Mouse (Mus musculus) liver, embryonic 15.5 days (tissue): ENCODE results near the gene Uspl1. TPM values are rescaled to one million over a fixed set of nuclear protein-coding genes. Genes with fewer than 3 reads are reported as not detected.

Experiments used
- ATAC-seq: fragments of 200-750 bp; cut with Nextera tagmentation; 2 replicates; pipeline ENCODE4 v1.8.0; 2017; ENCODE audit warnings: moderate number of reproducible peaks, mild to moderate bottlenecking, moderate library complexity; ENCODE audit not compliant: insufficient read depth
- H3K27ac ChIP-seq: fragments of 300-500 bp; sonication (generic); replicated peaks from 2 replicates; pipeline ENCODE4 v1.5.1; 2015; ENCODE audit warnings: mild to moderate bottlenecking, inconsistent platforms
- H3K27me3 ChIP-seq: fragments of 300-500 bp; sonication (generic); 2 replicates; pipeline ENCODE4 v1.6.1; 2015; ENCODE audit warnings: mild to moderate bottlenecking, inconsistent platforms
- H3K36me3 ChIP-seq: fragments of 300-500 bp; sonication (generic); replicated peaks from 2 replicates; pipeline ENCODE4 v1.6.1; 2015; ENCODE audit warnings: moderate library complexity, mild to moderate bottlenecking, inconsistent platforms
- H3K4me1 ChIP-seq: fragments of 300-500 bp; sonication (generic); replicated peaks from 2 replicates; pipeline ENCODE4 v1.6.1; 2015; ENCODE audit warnings: inconsistent platforms
- H3K4me2 ChIP-seq: fragments of 300-500 bp; sonication (generic); 2 replicates; pipeline ENCODE4 v1.6.1; 2015; ENCODE audit warnings: moderate library complexity, mild to moderate bottlenecking, inconsistent platforms
- H3K4me3 ChIP-seq: fragments of 300-500 bp; sonication (generic); replicated peaks from 2 replicates; pipeline ENCODE4 v1.5.1; 2015; ENCODE audit warnings: mild to moderate bottlenecking, inconsistent platforms
- H3K9ac ChIP-seq: fragments of 300-500 bp; sonication (generic); 2 replicates; pipeline ENCODE4 v1.6.1; 2015; ENCODE audit warnings: moderate library complexity, mild to moderate bottlenecking, inconsistent platforms
- H3K9me3 ChIP-seq: fragments of 300-500 bp; sonication (generic); replicated peaks from 2 replicates; pipeline ENCODE4 v1.6.1; 2016; ENCODE audit warnings: inconsistent platforms
- WGBS: fragments of 180-500 bp; shearing (Covaris S2); methylation state at CpG from one replicate; pipeline ENCODE4 v1.1.7; 2015; ENCODE audit warnings: mixed read lengths; ENCODE audit not compliant: insufficient replicate concordance; 5-methylcytosine and 5-hydroxymethylcytosine counted together
- microRNA-seq: library from miRNA; unstranded; fragments of <30 nt; microRNA quantifications from one replicate; pipeline ENCODE4, GENCODE M21; 2016
- polyA plus RNA-seq: library from polyadenylated mRNA; unstranded; fragments of >200 nt; fragmentation: Nextera tagmentation; extraction: Ambion mirVana; gene quantifications from 2 replicates; pipeline ENCODE4 v1.2.1, GENCODE M21; 2015

Gene Uspl1
- polyA plus RNA-seq, 1 experiment from 2014 or later = 18.2 TPM

GRCm38 (mm10) chr5:149259093-149259492, 74.9 kb downstream of the Uspl1 start:
- no peak for ATAC-seq
- H3K27me3 ChIP-seq = no peaks in the 10 kb centered on the region
- no peak overlapping the region for H3K4me3 ChIP-seq
- no peak overlapping the region for H3K9ac ChIP-seq
- H3K36me3 ChIP-seq = no peaks in the 10 kb centered on the region
- no peaks in the 10 kb centered on the region for H3K4me1 ChIP-seq
- H3K27ac ChIP-seq = no peak overlapping the region
- no peaks in the 10 kb centered on the region for H3K9me3 ChIP-seq
- 77% methylated on average over 16 of the region's 16 CpGs for WGBS
- no peak overlapping the region for H3K4me2 ChIP-seq

- Histone ChIP-seq H3K4me1 (no peaks in the 10 kb centered on the region), H3K4me3 (no peak overlapping the region), H3K9ac (no peak overlapping the region), H3K4me2 (no peak overlapping the region), H3K27me3 (no peaks in the 10 kb centered on the region), H3K36me3 (no peaks in the 10 kb centered on the region), H3K9me3 (no peaks in the 10 kb centered on the region), H3K27ac (no peak overlapping the region)
- no peak for ATAC-seq
- WGBS = 60% methylated on average over 7 of the region's 7 CpGs
Measured at GRCm38 (mm10) chr5:149261449-149261848, 77.3 kb downstream of the Uspl1 start.

GRCm38 (mm10) chr5:149261866-149262265, 77.7 kb downstream of the Uspl1 start:
- Histone ChIP-seq H3K9me3 (no peaks in the 10 kb centered on the region), H3K4me3 (no peak overlapping the region), H3K9ac (no peak overlapping the region), H3K4me2 (no peak overlapping the region), H3K36me3 (no peaks in the 10 kb centered on the region), H3K27ac (no peak overlapping the region), H3K4me1 (no peaks in the 10 kb centered on the region), H3K27me3 (no peaks in the 10 kb centered on the region)
- ATAC-seq = no peak
- 57% methylated on average over 6 of the region's 6 CpGs for WGBS

DNA sequence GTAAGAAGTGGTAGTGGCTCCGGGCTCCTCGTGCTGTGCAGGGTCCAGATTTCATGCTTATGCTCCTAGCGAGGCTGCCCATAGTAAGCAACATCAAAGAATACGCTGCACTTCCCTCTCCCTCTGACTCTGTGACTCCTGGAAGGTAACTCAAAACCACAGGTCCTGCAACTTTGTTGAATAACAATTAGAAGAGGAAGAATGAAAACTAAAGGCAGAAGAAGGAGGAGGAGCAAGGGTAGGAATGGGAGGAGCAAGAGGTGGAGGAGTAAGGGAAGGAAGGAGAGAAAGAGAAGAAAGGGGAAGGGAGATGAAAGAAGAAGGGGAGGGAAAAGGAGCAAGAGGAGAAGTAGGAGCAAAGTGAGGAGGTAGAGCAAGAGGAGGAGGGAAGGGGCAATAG, 80.3 kb downstream of the Uspl1 start, which contains the start of gene Alox5ap:
Alox5ap (plus strand) TSS at position 363 of the 400 bp plus-strand sequence.
- no peak for ATAC-seq
- no peaks in the 10 kb centered on the region for H3K9me3 ChIP-seq
- peak within 1 kb of the TSS; percentile 45; the same call in 1 of the 2 replicates for H3K27ac ChIP-seq
- WGBS = 18% methylated on average over 4 of the region's 4 CpGs
- H3K4me1 ChIP-seq = peaks cover 14% of the 10 kb centered on the region; the same call in 1 of the 2 replicates
- no peaks in the 10 kb centered on the region for H3K36me3 ChIP-seq
- no peaks in the 10 kb centered on the region for H3K27me3 ChIP-seq
- no peak within 1 kb of the TSS for H3K9ac ChIP-seq
- H3K4me2 ChIP-seq = no peak within 1 kb of the TSS; the same call in 1 of the 2 replicates
- peak within 1 kb of the TSS; percentile 40 for H3K4me3 ChIP-seq

GRCm38 (mm10) chr5:149264878-149265279, 80.7 kb downstream of the Uspl1 start:
- Histone ChIP-seq H3K4me2 (no peak overlapping the region; the same call in 1 of the 2 replicates), H3K4me1 (peaks cover 17% of the 10 kb centered on the region; the same call in 1 of the 2 replicates), H3K4me3 (peak overlapping the region; percentile 40), H3K36me3 (no peaks in the 10 kb centered on the region), H3K27ac (peak overlapping the region; percentile 45; the same call in 1 of the 2 replicates), H3K9ac (no peak overlapping the region), H3K9me3 (no peaks in the 10 kb centered on the region), H3K27me3 (no peaks in the 10 kb centered on the region)
- WGBS = 18% methylated on average over 6 of the region's 6 CpGs
- peak; percentile 36 for ATAC-seq

Small RNAs within 50 kb of the gene (microRNA-seq; reads per million reads assigned to microRNA genes)
- gene Gm24105 = not detected

Other genes starting within 250 kb of the Uspl1 start
- 1.1 TPM in 1 of 2 replicates, not detected in the other for gene Gm42791, start 189.2 kb upstream of the Uspl1 start, polyA plus RNA-seq
- 381 and 440 TPM in 2 replicates for gene Hmgb1, start 139 bp downstream of the Uspl1 start, polyA plus RNA-seq
- gene Alox5ap, start 80.4 kb downstream of the Uspl1 start, polyA plus RNA-seq = 47.2 and 48.4 TPM in 2 replicates
- 0.22 TPM in 2 replicates for gene Medag, start 227.4 kb downstream of the Uspl1 start, polyA plus RNA-seq